Mouse (Mus musculus): Measurements from ENCODE around the gene Mthfd1l. TPM values are rescaled to one million over a fixed set of nuclear protein-coding genes. Genes with fewer than 3 reads are reported as not detected.

Mthfd1l gene
- polyA plus RNA-seq, 1 experiment from 2014 or later, result 13.7 TPM

- H3K4me2 ChIP-seq, result no peak overlapping the region
- ATAC-seq (ENCODE audit: insufficient number of reproducible peaks, insufficient read depth, low FRiP score, low TSS enrichment, low read depth), result no peak
- no peaks in the 10 kb centered on the region for H3K27me3 ChIP-seq
- H3K4me1 ChIP-seq (replicated peaks), result no peaks in the 10 kb centered on the region
- no peak overlapping the region for H3K4me3 ChIP-seq (replicated peaks)
- no peak overlapping the region for H3K27ac ChIP-seq
- no peaks in the 10 kb centered on the region for H3K9me3 ChIP-seq
- H3K9ac ChIP-seq (replicated peaks), result no peak overlapping the region
- whole genome bisulfite sequencing, result 86% methylated on average over 7 of the region's 7 CpGs
- H3K36me3 ChIP-seq, result no peaks in the 10 kb centered on the region
Observed at GRCm38 (mm10) chr10:4044421-4044820, 71.5 kb downstream of the Mthfd1l start.

- no peak overlapping the region for H3K4me3 ChIP-seq (replicated peaks)
- 75% methylated on average over 4 of the region's 4 CpGs for WGBS
- no peaks in the 10 kb centered on the region for H3K27me3 ChIP-seq
- no peak for ATAC-seq (ENCODE audit: insufficient number of reproducible peaks, insufficient read depth, low FRiP score, low TSS enrichment, low read depth)
- H3K9me3 ChIP-seq, result no peaks in the 10 kb centered on the region
- no peak overlapping the region for H3K27ac ChIP-seq
- no peaks in the 10 kb centered on the region for H3K4me1 ChIP-seq (replicated peaks)
- H3K9ac ChIP-seq (replicated peaks), result no peak overlapping the region
- H3K36me3 ChIP-seq, result no peaks in the 10 kb centered on the region
- no peak overlapping the region for H3K4me2 ChIP-seq
Observed at GRCm38 (mm10) chr10:4046496-4046895, 73.6 kb downstream of the Mthfd1l start.

- H3K9ac ChIP-seq (replicated peaks), result no peak overlapping the region
- H3K36me3 ChIP-seq, result no peaks in the 10 kb centered on the region
- H3K27me3 ChIP-seq, result no peaks in the 10 kb centered on the region
- no peak overlapping the region for H3K4me3 ChIP-seq (replicated peaks)
- no peak overlapping the region for H3K4me2 ChIP-seq
- H3K27ac ChIP-seq, result no peak overlapping the region
- H3K4me1 ChIP-seq (replicated peaks), result no peaks in the 10 kb centered on the region; the same call in 1 of the 2 replicates
- no peaks in the 10 kb centered on the region for H3K9me3 ChIP-seq
- no peak for ATAC-seq (ENCODE audit: insufficient number of reproducible peaks, insufficient read depth, low FRiP score, low TSS enrichment, low read depth)
- WGBS, result 89% methylated on average over 6 of the region's 6 CpGs
Observed at GRCm38 (mm10) chr10:4047666-4048065, 74.7 kb downstream of the Mthfd1l start.

- 97% methylated on average over 4 of the region's 4 CpGs for WGBS
- Histone ChIP-seq H3K27ac (no peak overlapping the region), H3K9ac (replicated peaks) (no peak overlapping the region), H3K4me1 (replicated peaks) (peaks cover 10% of the 10 kb centered on the region), H3K36me3 (no peaks in the 10 kb centered on the region), H3K4me2 (no peak overlapping the region), H3K9me3 (no peaks in the 10 kb centered on the region), H3K4me3 (replicated peaks) (no peak overlapping the region), H3K27me3 (no peaks in the 10 kb centered on the region)
- ATAC-seq (ENCODE audit: insufficient number of reproducible peaks, insufficient read depth, low FRiP score, low TSS enrichment, low read depth), result no peak
Observed at GRCm38 (mm10) chr10:4050236-4050635, 77.3 kb downstream of the Mthfd1l start.

GRCm38 (mm10) chr10:4052711-4053110 lies 79.8 kb downstream of the Mthfd1l start:
- Histone ChIP-seq H3K27me3 (no peaks in the 10 kb centered on the region), H3K4me2 (no peak overlapping the region), H3K27ac (no peak overlapping the region), H3K36me3 (no peaks in the 10 kb centered on the region), H3K4me1 (replicated peaks) (peaks cover 10% of the 10 kb centered on the region), H3K4me3 (replicated peaks) (no peak overlapping the region), H3K9ac (replicated peaks) (no peak overlapping the region), H3K9me3 (no peaks in the 10 kb centered on the region)
- ATAC-seq (ENCODE audit: insufficient number of reproducible peaks, insufficient read depth, low FRiP score, low TSS enrichment, low read depth), result no peak
- 60% methylated on average over 4 of the region's 4 CpGs for WGBS

GRCm38 (mm10) chr10:4053278-4054061 lies 80.6 kb downstream of the Mthfd1l start:
- H3K4me2 ChIP-seq, result no peak overlapping the region
- H3K9ac ChIP-seq (replicated peaks), result no peak overlapping the region
- H3K9me3 ChIP-seq, result no peaks in the 10 kb centered on the region
- no peaks in the 10 kb centered on the region for H3K27me3 ChIP-seq
- H3K27ac ChIP-seq, result no peak overlapping the region
- 78% methylated on average over 19 of the region's 19 CpGs for WGBS
- no peak for ATAC-seq (ENCODE audit: insufficient number of reproducible peaks, insufficient read depth, low FRiP score, low TSS enrichment, low read depth)
- H3K4me1 ChIP-seq (replicated peaks), result peaks cover 10% of the 10 kb centered on the region
- no peaks in the 10 kb centered on the region for H3K36me3 ChIP-seq
- no peak overlapping the region for H3K4me3 ChIP-seq (replicated peaks)

GRCm38 (mm10) chr10:4054589-4054988 lies 81.7 kb downstream of the Mthfd1l start:
- WGBS, result 45% methylated on average over 1 of the region's 1 CpGs

GRCm38 (mm10) chr10:4057397-4057796 lies 84.5 kb downstream of the Mthfd1l start:
- no peak overlapping the region for H3K4me3 ChIP-seq (replicated peaks)
- no peak for ATAC-seq (ENCODE audit: insufficient number of reproducible peaks, insufficient read depth, low FRiP score, low TSS enrichment, low read depth)
- WGBS, result 80% methylated on average over 3 of the region's 3 CpGs

More at GRCm38 (mm10) chr10:4054589-4054988, 81.7 kb downstream of the Mthfd1l start:
- Histone ChIP-seq H3K27ac (no peak overlapping the region), H3K9ac (replicated peaks) (no peak overlapping the region), H3K4me1 (replicated peaks) (peaks cover 10% of the 10 kb centered on the region), H3K4me3 (replicated peaks) (no peak overlapping the region), H3K36me3 (no peaks in the 10 kb centered on the region), H3K4me2 (no peak overlapping the region), H3K27me3 (no peaks in the 10 kb centered on the region), H3K9me3 (no peaks in the 10 kb centered on the region)
- ATAC-seq (ENCODE audit: insufficient number of reproducible peaks, insufficient read depth, low FRiP score, low TSS enrichment, low read depth), result no peak

GRCm38 (mm10) chr10:4057832-4058231 lies 84.9 kb downstream of the Mthfd1l start:
- no peak for ATAC-seq (ENCODE audit: insufficient number of reproducible peaks, insufficient read depth, low FRiP score, low TSS enrichment, low read depth)
- H3K27me3 ChIP-seq, result no peaks in the 10 kb centered on the region
- no peaks in the 10 kb centered on the region for H3K36me3 ChIP-seq
- no peak overlapping the region for H3K9ac ChIP-seq (replicated peaks)
- 87% methylated on average over 5 of the region's 5 CpGs for WGBS
- no peak overlapping the region for H3K4me2 ChIP-seq
- no peaks in the 10 kb centered on the region for H3K9me3 ChIP-seq
- no peak overlapping the region for H3K27ac ChIP-seq
- H3K4me1 ChIP-seq (replicated peaks), result peaks cover 10% of the 10 kb centered on the region
- H3K4me3 ChIP-seq (replicated peaks), result no peak overlapping the region

More at GRCm38 (mm10) chr10:4057397-4057796, 84.5 kb downstream of the Mthfd1l start:
- no peaks in the 10 kb centered on the region for H3K27me3 ChIP-seq
- H3K4me2 ChIP-seq, result no peak overlapping the region
- no peak overlapping the region for H3K9ac ChIP-seq (replicated peaks)
- peaks cover 10% of the 10 kb centered on the region for H3K4me1 ChIP-seq (replicated peaks)
- H3K36me3 ChIP-seq, result no peaks in the 10 kb centered on the region
- H3K9me3 ChIP-seq, result no peaks in the 10 kb centered on the region
- no peak overlapping the region for H3K27ac ChIP-seq

- Histone ChIP-seq H3K4me1 (replicated peaks) (no peaks in the 10 kb centered on the region), H3K9me3 (no peaks in the 10 kb centered on the region), H3K36me3 (no peaks in the 10 kb centered on the region), H3K27me3 (no peaks in the 10 kb centered on the region), H3K4me3 (replicated peaks) (no peak overlapping the region), H3K27ac (no peak overlapping the region), H3K4me2 (no peak overlapping the region), H3K9ac (replicated peaks) (no peak overlapping the region)
- no peak for ATAC-seq (ENCODE audit: insufficient number of reproducible peaks, insufficient read depth, low FRiP score, low TSS enrichment, low read depth)
- 86% methylated on average over 11 of the region's 11 CpGs for WGBS
Observed at GRCm38 (mm10) chr10:4061071-4061987, 88.4 kb downstream of the Mthfd1l start.

- no peak overlapping the region for H3K4me3 ChIP-seq (replicated peaks)
- no peak for ATAC-seq (ENCODE audit: insufficient number of reproducible peaks, insufficient read depth, low FRiP score, low TSS enrichment, low read depth)
Observed at GRCm38 (mm10) chr10:4063537-4063936, 90.6 kb downstream of the Mthfd1l start.

More at GRCm38 (mm10) chr10:4063537-4063936, 90.6 kb downstream of the Mthfd1l start:
- no peak overlapping the region for H3K4me2 ChIP-seq
- WGBS, result 86% methylated on average over 4 of the region's 4 CpGs
- H3K4me1 ChIP-seq (replicated peaks), result no peaks in the 10 kb centered on the region
- H3K27ac ChIP-seq, result no peak overlapping the region
- H3K9me3 ChIP-seq, result no peaks in the 10 kb centered on the region
- H3K27me3 ChIP-seq, result no peaks in the 10 kb centered on the region
- H3K9ac ChIP-seq (replicated peaks), result no peak overlapping the region
- no peaks in the 10 kb centered on the region for H3K36me3 ChIP-seq

All from limb, embryonic 12.5 days (tissue).